Mouse (Mus musculus): ENCODE measurements around the gene Tubb2b. TPM values are rescaled to one million over a fixed set of nuclear protein-coding genes. Genes with fewer than 3 reads are reported as not detected.

Tubb2b gene
- polyA plus RNA-seq, 1 experiment = 1.7 TPM

GRCm38 (mm10) chr13:34150271-34151027 is 20.2 kb upstream of the Tubb2b start:
- Histone ChIP-seq H3K4me1 (ENCODE audit: control insufficient read depth, insufficient read depth, insufficient read length, low read length) (no peaks in the 10 kb centered on the region), H3K27ac (replicated peaks; ENCODE audit: low read depth, low read length) (no peak overlapping the region), H3K4me3 (ENCODE audit: insufficient read depth, low read depth, low read length) (no peak overlapping the region)

GRCm38 (mm10) chr13:34149463-34150176 is 19.4 kb upstream of the Tubb2b start:
- H3K4me1 ChIP-seq (ENCODE audit: control insufficient read depth, insufficient read depth, insufficient read length, low read length) = no peaks in the 10 kb centered on the region
- no peak overlapping the region for H3K4me3 ChIP-seq (ENCODE audit: insufficient read depth, low read depth, low read length)
- no peak overlapping the region for H3K27ac ChIP-seq (replicated peaks; ENCODE audit: low read depth, low read length)

GRCm38 (mm10) chr13:34148767-34149392 is 18.6 kb upstream of the Tubb2b start:
- Histone ChIP-seq H3K4me1 (ENCODE audit: control insufficient read depth, insufficient read depth, insufficient read length, low read length) (no peaks in the 10 kb centered on the region), H3K27ac (replicated peaks; ENCODE audit: low read depth, low read length) (no peak overlapping the region), H3K4me3 (ENCODE audit: insufficient read depth, low read depth, low read length) (peak overlapping the region; percentile 55)

GRCm38 (mm10) chr13:34148181-34148580 is 17.9 kb upstream of the Tubb2b start:
- Histone ChIP-seq H3K4me3 (ENCODE audit: insufficient read depth, low read depth, low read length) (no peak overlapping the region), H3K4me1 (ENCODE audit: control insufficient read depth, insufficient read depth, insufficient read length, low read length) (no peaks in the 10 kb centered on the region), H3K27ac (replicated peaks; ENCODE audit: low read depth, low read length) (no peak overlapping the region)

- no peaks in the 10 kb centered on the region for H3K4me1 ChIP-seq (ENCODE audit: control insufficient read depth, insufficient read depth, insufficient read length, low read length)
- no peak overlapping the region for H3K4me3 ChIP-seq (ENCODE audit: insufficient read depth, low read depth, low read length)
- no peak overlapping the region for H3K27ac ChIP-seq (replicated peaks; ENCODE audit: low read depth, low read length)
Observed at GRCm38 (mm10) chr13:34146916-34147315, 16.6 kb upstream of the Tubb2b start.

- Histone ChIP-seq H3K27ac (replicated peaks; ENCODE audit: low read depth, low read length) (no peak overlapping the region), H3K4me3 (ENCODE audit: insufficient read depth, low read depth, low read length) (no peak overlapping the region), H3K4me1 (ENCODE audit: control insufficient read depth, insufficient read depth, insufficient read length, low read length) (no peaks in the 10 kb centered on the region)
Observed at GRCm38 (mm10) chr13:34143389-34143788, 13.1 kb upstream of the Tubb2b start.

GRCm38 (mm10) chr13:34136605-34137004 is 6.3 kb upstream of the Tubb2b start:
- H3K27ac ChIP-seq (replicated peaks; ENCODE audit: low read depth, low read length) = no peak overlapping the region
- peaks cover 6% of the 10 kb centered on the region for H3K4me1 ChIP-seq (ENCODE audit: control insufficient read depth, insufficient read depth, insufficient read length, low read length)
- H3K4me3 ChIP-seq (ENCODE audit: insufficient read depth, low read depth, low read length) = no peak overlapping the region

GRCm38 (mm10) chr13:34134276-34134675 is 4.0 kb upstream of the Tubb2b start:
- no peak overlapping the region for H3K4me3 ChIP-seq (ENCODE audit: insufficient read depth, low read depth, low read length)
- H3K4me1 ChIP-seq (ENCODE audit: control insufficient read depth, insufficient read depth, insufficient read length, low read length) = peaks cover 13% of the 10 kb centered on the region
- H3K27ac ChIP-seq (replicated peaks; ENCODE audit: low read depth, low read length) = no peak overlapping the region

- H3K27ac ChIP-seq (replicated peaks; ENCODE audit: low read depth, low read length) = no peak overlapping the region
- H3K4me3 ChIP-seq (ENCODE audit: insufficient read depth, low read depth, low read length) = no peak overlapping the region
- H3K4me1 ChIP-seq (ENCODE audit: control insufficient read depth, insufficient read depth, insufficient read length, low read length) = peaks cover 13% of the 10 kb centered on the region
Observed at GRCm38 (mm10) chr13:34133326-34134071, 3.2 kb upstream of the Tubb2b start.

- Histone ChIP-seq H3K27ac (replicated peaks; ENCODE audit: low read depth, low read length) (no peak overlapping the region), H3K4me1 (ENCODE audit: control insufficient read depth, insufficient read depth, insufficient read length, low read length) (peaks cover 13% of the 10 kb centered on the region), H3K4me3 (ENCODE audit: insufficient read depth, low read depth, low read length) (no peak overlapping the region)
Observed at GRCm38 (mm10) chr13:34132875-34133274, 2.6 kb upstream of the Tubb2b start.

- Histone ChIP-seq H3K27ac (replicated peaks; ENCODE audit: low read depth, low read length) (no peak overlapping the region), H3K4me1 (ENCODE audit: control insufficient read depth, insufficient read depth, insufficient read length, low read length) (peaks cover 13% of the 10 kb centered on the region), H3K4me3 (ENCODE audit: insufficient read depth, low read depth, low read length) (peak overlapping the region; percentile 10; the same call in 1 of the 2 replicates)
Observed at GRCm38 (mm10) chr13:34132299-34132698, 2.0 kb upstream of the Tubb2b start.

GRCm38 (mm10) chr13:34131708-34132060 is 1.4 kb upstream of the Tubb2b start:
- Histone ChIP-seq H3K27ac (replicated peaks; ENCODE audit: low read depth, low read length) (no peak overlapping the region), H3K4me3 (ENCODE audit: insufficient read depth, low read depth, low read length) (peak overlapping the region; percentile 66; the same call in 1 of the 2 replicates), H3K4me1 (ENCODE audit: control insufficient read depth, insufficient read depth, insufficient read length, low read length) (peaks cover 13% of the 10 kb centered on the region)

GRCm38 (mm10) chr13:34131011-34131707 is 893 bp upstream of the Tubb2b start:
- Histone ChIP-seq H3K4me3 (ENCODE audit: insufficient read depth, low read depth, low read length) (peak overlapping the region; percentile 66), H3K27ac (replicated peaks; ENCODE audit: low read depth, low read length) (no peak overlapping the region), H3K4me1 (ENCODE audit: control insufficient read depth, insufficient read depth, insufficient read length, low read length) (peaks cover 13% of the 10 kb centered on the region)

- Histone ChIP-seq H3K4me3 (ENCODE audit: insufficient read depth, low read depth, low read length) (peak overlapping the region; percentile 66), H3K27ac (replicated peaks; ENCODE audit: low read depth, low read length) (no peak overlapping the region), H3K4me1 (ENCODE audit: control insufficient read depth, insufficient read depth, insufficient read length, low read length) (peaks cover 13% of the 10 kb centered on the region)
Observed at GRCm38 (mm10) chr13:34129485-34130225, 611 bp downstream of the Tubb2b start.

Data from brown adipose tissue, adult 24 weeks (tissue).